Mouse (Mus musculus) G1E (cell line): Measurements from ENCODE around the gene Prdm16. TPM values are rescaled to one million over a fixed set of nuclear protein-coding genes. Genes with fewer than 3 reads are reported as not detected.

Experiments used
- ATAC-seq: 2 replicates; pipeline ENCODE4 v1.8.0; 2016; ENCODE audit warnings: mild to moderate bottlenecking; ENCODE audit not compliant: insufficient number of reproducible peaks, poor library complexity, low FRiP score, severe bottlenecking; ENCODE audit errors: extremely low read depth
- DNase-seq: peaks from one replicate; pipeline ENCODE4 v3.0.0; 2012; ENCODE audit warnings: low spot score
- H3K27me3 ChIP-seq: 2 replicates; pipeline ENCODE4 v1.6.1; 2012; ENCODE audit warnings: mild to moderate bottlenecking, low read length, inconsistent platforms; ENCODE audit not compliant: insufficient read depth
- H3K36me3 ChIP-seq: replicated peaks from 2 replicates; pipeline ENCODE3; 2012; ENCODE audit warnings: mild to moderate bottlenecking, inconsistent platforms
- H3K4me1 ChIP-seq: 2 replicates; pipeline ENCODE4 v1.6.1; 2012; ENCODE audit warnings: low read depth, low read length, inconsistent platforms, mixed read lengths; ENCODE audit not compliant: insufficient read depth
- H3K4me3 ChIP-seq: 2 replicates; pipeline ENCODE4 v1.5.1; 2012; ENCODE audit warnings: low read depth, mild to moderate bottlenecking, inconsistent platforms, low read length, moderate library complexity, mixed read lengths
- H3K9me3 ChIP-seq: replicated peaks from 2 replicates; pipeline ENCODE4 v1.6.1; 2012; ENCODE audit warnings: inconsistent platforms
- CTCF ChIP-seq: IDR thresholded peaks from 2 replicates; pipeline ENCODE4 v1.5.1; 2012; ENCODE audit warnings: low read depth, low read length, inconsistent platforms, mixed read lengths
- GATA1 ChIP-seq: IDR thresholded peaks from 2 replicates; pipeline ENCODE4 v1.6.1; 2012; ENCODE audit warnings: borderline replicate concordance, low read length, inconsistent platforms, mixed read lengths
- GATA2 ChIP-seq: IDR thresholded peaks from 2 replicates; pipeline ENCODE4 v1.6.1; 2012; ENCODE audit warnings: low read depth, low read length, inconsistent platforms, borderline replicate concordance
- POLR2AphosphoS5 ChIP-seq: IDR thresholded peaks from 2 replicates; pipeline ENCODE4 v1.6.1; 2012; ENCODE audit warnings: low read depth, low read length, inconsistent platforms; ENCODE audit not compliant: insufficient replicate concordance
- TAL1 ChIP-seq: conservative IDR thresholded peaks from 2 replicates; pipeline ENCODE4 v1.6.1; 2012; ENCODE audit warnings: low read depth, low read length, inconsistent platforms, mixed read lengths
- polyA plus RNA-seq: library from polyadenylated mRNA; stranded (reverse); fragments of >175 nt; gene quantifications from 2 replicates; pipeline ENCODE4 v1.2.3, GENCODE M21; 2012
- total RNA-seq, 2 experiments: library from RNA; stranded (forward) in 1 of 2; stranded (reverse) in 1 of 2; fragments of 200-1000 nt in 1 of 2; fragments of >200 nt in 1 of 2; fragmentation: Nextera tagmentation in 1 of 2; gene quantifications; 2 replicates each; pipeline ENCODE4 v1.2.3; 2014 to 2017

The Prdm16 gene
- total and polyA plus RNA-seq, 3 experiments, result under 0.01 TPM; not detected in 2

GRCm38 (mm10) chr4:154640443-154641295, 4.0 kb upstream of the Prdm16 start:
- Histone ChIP-seq H3K4me3 (no peak overlapping the region), H3K9me3 (peaks cover 87% of the 10 kb centered on the region), H3K36me3 (no peaks in the 10 kb centered on the region), H3K27me3 (no peaks in the 10 kb centered on the region), H3K4me1 (no peaks in the 10 kb centered on the region)
- no peak for DNase-seq
- TF ChIP-seq GATA1 (no peak), POLR2AphosphoS5 (no peak), CTCF (no peak), GATA2 (no peak), TAL1 (no peak)
- ATAC-seq, result no peak

- H3K27me3 ChIP-seq, result no peaks in the 10 kb centered on the region
Observed at GRCm38 (mm10) chr4:154639591-154640442, 3.1 kb upstream of the Prdm16 start.

GRCm38 (mm10) chr4:154639126-154639525, 2.5 kb upstream of the Prdm16 start:
- no peak for DNase-seq
- H3K9me3 ChIP-seq, result peaks cover 94% of the 10 kb centered on the region
- H3K4me3 ChIP-seq, result no peak overlapping the region
- H3K27me3 ChIP-seq, result no peaks in the 10 kb centered on the region
- H3K4me1 ChIP-seq, result no peaks in the 10 kb centered on the region
- no peak for ATAC-seq
- TF ChIP-seq POLR2AphosphoS5 (no peak), TAL1 (no peak), GATA2 (no peak), GATA1 (no peak), CTCF (no peak)
- no peaks in the 10 kb centered on the region for H3K36me3 ChIP-seq

More at GRCm38 (mm10) chr4:154639591-154640442, 3.1 kb upstream of the Prdm16 start:
- TF ChIP-seq GATA1 (no peak), TAL1 (no peak), GATA2 (no peak), CTCF (no peak), POLR2AphosphoS5 (no peak)
- Histone ChIP-seq H3K4me3 (no peak overlapping the region), H3K36me3 (no peaks in the 10 kb centered on the region), H3K9me3 (peaks cover 88% of the 10 kb centered on the region), H3K4me1 (no peaks in the 10 kb centered on the region)
- ATAC-seq (no peak), DNase-seq (no peak)

GRCm38 (mm10) chr4:154638320-154638886, 1.7 kb upstream of the Prdm16 start:
- H3K4me1 ChIP-seq, result no peaks in the 10 kb centered on the region
- H3K4me3 ChIP-seq, result no peak overlapping the region; the same call in 1 of the 2 replicates
- TF ChIP-seq POLR2AphosphoS5, result no peak
- H3K27me3 ChIP-seq, result no peaks in the 10 kb centered on the region
- ATAC-seq, result no peak
- H3K36me3 ChIP-seq, result no peaks in the 10 kb centered on the region
- no peak for DNase-seq
- peaks cover 94% of the 10 kb centered on the region for H3K9me3 ChIP-seq

- no peaks in the 10 kb centered on the region for H3K27me3 ChIP-seq
- no peak for DNase-seq
- TF ChIP-seq GATA2 (no peak), CTCF (no peak), POLR2AphosphoS5 (no peak), TAL1 (no peak), GATA1 (no peak)
Observed at GRCm38 (mm10) chr4:154637468-154638319, 1.0 kb upstream of the Prdm16 start.

More at GRCm38 (mm10) chr4:154637468-154638319, 1.0 kb upstream of the Prdm16 start:
- no peak for ATAC-seq
- Histone ChIP-seq H3K9me3 (peaks cover 94% of the 10 kb centered on the region), H3K4me1 (no peaks in the 10 kb centered on the region), H3K36me3 (no peaks in the 10 kb centered on the region), H3K4me3 (no peak overlapping the region; the same call in 1 of the 2 replicates)
